Mouse (Mus musculus) kidney, embryonic 15.5 days (tissue): ENCODE measurements around the gene Gm33543. TPM values are rescaled to one million over a fixed set of nuclear protein-coding genes. Genes with fewer than 3 reads are reported as not detected.

Source experiments
- ATAC-seq: fragments of 200-750 bp; cut with Nextera tagmentation; replicated peaks from 2 replicates; pipeline ENCODE4 v1.8.0; 2017; ENCODE audit warnings: moderate TSS enrichment; ENCODE audit not compliant: low FRiP score
- H3K27ac ChIP-seq: fragments of 300-500 bp; sonication (generic); 2 replicates; pipeline ENCODE4 v1.5.1; 2015; ENCODE audit warnings: mild to moderate bottlenecking, inconsistent platforms
- H3K27me3 ChIP-seq: fragments of 300-500 bp; sonication (generic); 2 replicates; pipeline ENCODE4 v1.6.1; 2015; ENCODE audit warnings: inconsistent platforms
- H3K36me3 ChIP-seq: fragments of 300-500 bp; sonication (generic); 2 replicates; pipeline ENCODE4 v1.6.1; 2015; ENCODE audit warnings: inconsistent platforms
- H3K4me1 ChIP-seq: fragments of 300-500 bp; sonication (generic); 2 replicates; pipeline ENCODE4 v1.6.1; 2015; ENCODE audit warnings: inconsistent platforms
- H3K4me2 ChIP-seq: fragments of 300-500 bp; sonication (generic); 2 replicates; pipeline ENCODE4 v1.6.1; 2015; ENCODE audit warnings: moderate library complexity, mild to moderate bottlenecking, inconsistent platforms
- H3K4me3 ChIP-seq: fragments of 300-500 bp; sonication (generic); replicated peaks from 2 replicates; pipeline ENCODE4 v1.5.1; 2015; ENCODE audit warnings: mild to moderate bottlenecking, inconsistent platforms
- H3K9ac ChIP-seq: fragments of 300-500 bp; sonication (generic); 2 replicates; pipeline ENCODE4 v1.6.1; 2015; ENCODE audit warnings: mild to moderate bottlenecking, inconsistent platforms
- H3K9me3 ChIP-seq: fragments of 300-500 bp; sonication (generic); replicated peaks from 2 replicates; pipeline ENCODE4 v1.6.1; 2016; ENCODE audit warnings: inconsistent platforms
- WGBS: fragments of 180-500 bp; shearing (Covaris S2); methylation state at CpG from one replicate; pipeline ENCODE4 v1.1.7; 2015; ENCODE audit warnings: mixed read lengths; 5-methylcytosine and 5-hydroxymethylcytosine counted together
- polyA plus RNA-seq: library from polyadenylated mRNA; unstranded; fragments of >200 nt; fragmentation: Nextera tagmentation; extraction: Ambion mirVana; gene quantifications from 2 replicates; pipeline ENCODE4 v1.2.1, GENCODE M21; 2015

Gene Gm33543
- polyA plus RNA-seq, 1 experiment from 2014 or later: 0.18 TPM

DNA sequence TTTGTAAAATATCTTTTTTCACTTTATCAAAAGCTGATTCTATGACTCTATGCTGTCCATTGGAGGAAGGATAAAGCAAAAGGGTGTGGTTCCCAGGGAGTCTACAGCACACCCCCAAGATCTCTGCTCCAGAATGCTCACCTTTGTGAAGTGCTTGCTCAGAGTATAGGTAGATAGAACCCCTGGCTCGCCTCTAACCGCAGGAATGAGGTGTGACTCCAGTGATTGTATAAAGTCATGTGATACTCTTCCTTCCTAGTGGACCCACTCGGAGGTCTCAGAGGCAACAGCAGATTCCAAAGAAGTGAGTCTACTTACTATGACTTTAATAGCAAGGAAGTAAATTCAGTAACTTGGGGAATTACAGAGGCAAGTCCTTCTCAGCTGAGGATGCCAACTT is 19.9 kb upstream of the Gm33543 start:
- 65% methylated on average over 3 of the region's 3 CpGs for WGBS
- no peaks in the 10 kb centered on the region for H3K9me3 ChIP-seq
- H3K4me1 ChIP-seq: peaks cover 6% of the 10 kb centered on the region
- no peak overlapping the region for H3K4me3 ChIP-seq
- H3K36me3 ChIP-seq: no peaks in the 10 kb centered on the region
- no peaks in the 10 kb centered on the region for H3K27me3 ChIP-seq
- no peak overlapping the region for H3K9ac ChIP-seq
- H3K4me2 ChIP-seq: no peak overlapping the region
- no peak for ATAC-seq
- no peak overlapping the region for H3K27ac ChIP-seq

DNA sequence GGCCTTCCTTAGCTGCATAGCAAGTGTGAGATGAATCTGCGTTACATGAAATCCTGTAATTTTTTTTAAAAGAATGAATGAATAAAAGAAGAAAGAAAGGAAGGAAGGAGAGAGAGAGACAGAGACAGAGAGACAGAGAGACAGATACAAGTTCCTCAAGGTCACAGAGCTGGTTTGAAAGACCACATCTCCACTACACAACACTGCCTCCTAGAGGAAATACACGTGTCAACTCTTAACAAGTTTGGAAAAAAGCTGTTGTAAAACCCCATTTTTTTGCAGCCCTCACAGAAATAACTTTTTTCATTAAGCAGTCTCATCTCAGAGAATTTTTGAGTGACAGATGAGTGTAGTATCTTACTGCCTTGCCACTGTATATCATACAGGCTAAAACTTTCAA is 15.4 kb upstream of the Gm33543 start:
- Histone ChIP-seq H3K27ac (no peak overlapping the region), H3K9me3 (no peaks in the 10 kb centered on the region), H3K36me3 (no peaks in the 10 kb centered on the region), H3K27me3 (no peaks in the 10 kb centered on the region), H3K9ac (no peak overlapping the region), H3K4me1 (no peaks in the 10 kb centered on the region), H3K4me2 (no peak overlapping the region), H3K4me3 (no peak overlapping the region)
- WGBS: 36% methylated on average over 2 of the region's 2 CpGs
- ATAC-seq: no peak

DNA sequence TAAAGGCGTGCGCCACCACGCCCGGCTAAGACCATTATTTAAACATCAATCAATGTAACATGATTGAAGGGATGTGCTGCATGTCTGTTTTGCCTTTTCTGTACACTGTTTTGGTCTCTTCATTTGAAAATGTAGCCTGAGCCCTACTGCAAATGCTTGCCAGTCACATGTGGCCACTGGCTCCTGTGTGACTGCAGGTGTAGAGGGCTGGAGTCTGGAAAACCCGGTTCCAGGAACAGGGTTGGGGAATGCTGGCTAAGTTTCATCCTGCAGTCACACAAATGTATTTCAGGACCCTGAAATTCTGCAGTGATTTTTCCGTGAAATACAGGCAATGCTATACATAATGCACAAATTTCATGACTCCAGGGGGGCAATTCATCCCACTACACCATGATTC is 12.7 kb upstream of the Gm33543 start:
- no peaks in the 10 kb centered on the region for H3K9me3 ChIP-seq
- H3K27me3 ChIP-seq: no peaks in the 10 kb centered on the region
- H3K9ac ChIP-seq: no peak overlapping the region
- H3K4me2 ChIP-seq: no peak overlapping the region
- ATAC-seq: no peak
- no peaks in the 10 kb centered on the region for H3K4me1 ChIP-seq
- no peak overlapping the region for H3K27ac ChIP-seq
- no peaks in the 10 kb centered on the region for H3K36me3 ChIP-seq
- WGBS: 94% methylated on average over 6 of the region's 6 CpGs
- no peak overlapping the region for H3K4me3 ChIP-seq

DNA sequence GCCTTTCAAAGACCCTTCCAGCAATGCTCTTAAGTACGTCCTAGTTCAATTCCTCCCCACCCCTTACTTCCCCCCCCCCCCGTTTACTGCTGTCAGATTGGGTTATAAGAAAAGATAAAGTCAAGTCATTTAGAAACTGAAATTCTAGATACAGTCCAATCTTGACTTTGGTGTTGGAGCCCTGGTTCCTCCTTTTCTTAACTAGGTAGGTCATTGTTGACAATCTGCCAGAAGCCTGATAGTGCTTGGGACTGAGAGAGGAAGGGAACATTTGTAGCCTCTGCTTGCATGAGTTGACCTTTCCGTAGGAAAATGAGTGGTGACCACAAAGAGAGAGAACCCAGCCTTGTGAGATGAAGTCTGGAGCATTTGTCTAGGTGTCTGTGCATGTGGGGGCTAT is 7.8 kb upstream of the Gm33543 start:
- Histone ChIP-seq H3K36me3 (no peaks in the 10 kb centered on the region), H3K27ac (no peak overlapping the region), H3K27me3 (no peaks in the 10 kb centered on the region), H3K9ac (no peak overlapping the region), H3K4me3 (no peak overlapping the region), H3K4me1 (no peaks in the 10 kb centered on the region), H3K4me2 (no peak overlapping the region), H3K9me3 (no peaks in the 10 kb centered on the region)
- WGBS: 81% methylated on average over 3 of the region's 3 CpGs
- ATAC-seq: no peak

- no peak overlapping the region for H3K4me3 ChIP-seq
- H3K9ac ChIP-seq: no peak overlapping the region
- H3K36me3 ChIP-seq: no peaks in the 10 kb centered on the region
- WGBS: 83% methylated on average over 3 of the region's 3 CpGs
- no peak overlapping the region for H3K4me2 ChIP-seq
- H3K9me3 ChIP-seq: no peaks in the 10 kb centered on the region
- ATAC-seq: no peak
- no peaks in the 10 kb centered on the region for H3K27me3 ChIP-seq
- H3K27ac ChIP-seq: no peak overlapping the region
- peaks cover 8% of the 10 kb centered on the region; the same call in 1 of the 2 replicates for H3K4me1 ChIP-seq
These were observed 4.0 kb upstream of the Gm33543 start for GRCm38 (mm10) chr10:95846739-95847138.

DNA sequence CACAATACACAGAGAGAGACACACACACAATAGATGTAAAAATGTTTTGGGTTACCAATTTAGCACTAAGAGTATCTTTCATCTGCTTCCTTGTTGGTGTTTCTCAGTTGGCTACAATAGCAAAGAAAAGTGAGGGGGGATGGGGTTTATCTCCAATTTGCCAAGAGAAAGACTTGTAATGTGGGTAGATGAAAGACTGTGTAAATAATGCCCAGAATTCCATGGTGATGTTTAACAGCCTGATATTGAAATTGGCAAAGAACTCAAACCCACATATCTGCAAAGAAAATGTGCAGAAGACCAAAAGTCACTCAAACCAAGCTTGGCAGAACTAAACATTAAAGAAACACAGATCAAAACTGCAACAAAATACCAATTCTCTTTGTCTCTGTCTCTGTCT is 3.6 kb upstream of the Gm33543 start:
- Histone ChIP-seq H3K9ac (no peak overlapping the region), H3K27ac (no peak overlapping the region), H3K4me2 (no peak overlapping the region), H3K4me1 (peaks cover 8% of the 10 kb centered on the region; the same call in 1 of the 2 replicates), H3K9me3 (no peaks in the 10 kb centered on the region), H3K36me3 (no peaks in the 10 kb centered on the region), H3K27me3 (no peaks in the 10 kb centered on the region), H3K4me3 (no peak overlapping the region)
- ATAC-seq: no peak

DNA sequence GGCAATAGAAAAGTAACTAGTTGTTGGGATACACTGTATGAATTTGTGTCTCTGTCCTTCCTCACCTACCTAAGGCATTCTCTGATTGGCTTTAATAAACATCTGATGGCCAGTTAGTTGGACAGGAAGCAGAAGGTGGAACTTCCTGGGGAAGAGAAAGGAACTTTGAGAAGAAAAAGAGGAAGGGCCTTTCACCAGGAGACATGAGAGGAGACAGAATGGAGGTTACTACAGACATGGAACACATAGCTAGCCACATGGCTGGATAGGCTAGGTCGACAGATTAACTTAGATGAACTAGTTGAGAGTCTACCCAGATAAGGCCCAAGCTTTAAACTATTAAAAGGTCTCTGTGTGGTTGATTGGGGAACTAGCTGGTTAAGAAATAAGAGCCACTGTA is 1.1 kb upstream of the Gm33543 start:
- H3K27ac ChIP-seq: no peak overlapping the region
- no peaks in the 10 kb centered on the region for H3K27me3 ChIP-seq
- no peaks in the 10 kb centered on the region for H3K36me3 ChIP-seq
- H3K4me2 ChIP-seq: no peak overlapping the region
- 89% methylated on average over 1 of the region's 1 CpGs for WGBS
- H3K9ac ChIP-seq: no peak overlapping the region
- H3K9me3 ChIP-seq: no peaks in the 10 kb centered on the region
- H3K4me3 ChIP-seq: no peak overlapping the region
- H3K4me1 ChIP-seq: peaks cover 8% of the 10 kb centered on the region; the same call in 1 of the 2 replicates
- ATAC-seq: no peak

DNA sequence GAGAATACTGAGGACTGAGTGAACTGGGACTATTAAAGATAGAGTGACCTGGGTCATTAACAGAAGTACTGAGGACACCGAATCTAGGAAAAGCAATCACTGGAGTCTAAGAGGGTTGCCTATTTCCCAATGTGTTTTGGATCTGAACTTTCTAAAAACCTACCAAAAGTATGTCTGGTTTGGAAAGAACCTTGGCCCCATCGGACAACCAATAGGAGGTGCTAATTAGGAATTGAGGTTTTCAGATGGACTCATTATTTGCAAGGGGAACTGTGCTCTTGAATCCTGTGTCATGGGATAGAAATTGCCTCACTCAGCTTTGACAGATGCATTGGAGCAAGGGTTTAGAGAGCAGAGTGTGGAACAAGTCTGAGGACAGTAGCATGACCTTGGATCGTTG is 1.5 kb downstream of the Gm33543 start:
- WGBS: 87% methylated on average over 3 of the region's 3 CpGs
- Histone ChIP-seq H3K4me2 (no peak overlapping the region), H3K36me3 (no peaks in the 10 kb centered on the region), H3K4me3 (no peak overlapping the region), H3K27me3 (no peaks in the 10 kb centered on the region), H3K4me1 (peaks cover 12% of the 10 kb centered on the region; the same call in 1 of the 2 replicates), H3K9me3 (no peaks in the 10 kb centered on the region), H3K27ac (no peak overlapping the region), H3K9ac (no peak overlapping the region)
- ATAC-seq: no peak

- no peak overlapping the region for H3K9ac ChIP-seq
- peaks cover 13% of the 10 kb centered on the region; the same call in 1 of the 2 replicates for H3K4me1 ChIP-seq
- WGBS: 83% methylated on average over 3 of the region's 3 CpGs
- no peaks in the 10 kb centered on the region for H3K27me3 ChIP-seq
- ATAC-seq: no peak
- H3K4me2 ChIP-seq: no peak overlapping the region
- no peak overlapping the region for H3K27ac ChIP-seq
- no peak overlapping the region for H3K4me3 ChIP-seq
- no peaks in the 10 kb centered on the region for H3K36me3 ChIP-seq
- no peaks in the 10 kb centered on the region for H3K9me3 ChIP-seq
These were observed 2.9 kb downstream of the Gm33543 start for GRCm38 (mm10) chr10:95839803-95840202.

- Histone ChIP-seq H3K36me3 (no peaks in the 10 kb centered on the region), H3K4me1 (peaks cover 13% of the 10 kb centered on the region; the same call in 1 of the 2 replicates), H3K27me3 (no peaks in the 10 kb centered on the region), H3K4me2 (no peak overlapping the region), H3K9ac (no peak overlapping the region), H3K27ac (no peak overlapping the region), H3K9me3 (no peaks in the 10 kb centered on the region), H3K4me3 (no peak overlapping the region)
- WGBS: 90% methylated on average over 4 of the region's 4 CpGs
- ATAC-seq: no peak
These were observed 3.7 kb downstream of the Gm33543 start for GRCm38 (mm10) chr10:95839036-95839435.

- Histone ChIP-seq H3K9ac (no peak overlapping the region), H3K4me1 (peaks cover 5% of the 10 kb centered on the region; the same call in 1 of the 2 replicates), H3K36me3 (no peaks in the 10 kb centered on the region), H3K9me3 (no peaks in the 10 kb centered on the region), H3K27me3 (no peaks in the 10 kb centered on the region), H3K4me3 (no peak overlapping the region), H3K27ac (no peak overlapping the region), H3K4me2 (no peak overlapping the region)
- ATAC-seq: no peak
- 65% methylated on average over 9 of the region's 9 CpGs for WGBS
These were observed 6.0 kb downstream of the Gm33543 start for GRCm38 (mm10) chr10:95836530-95837264.

DNA sequence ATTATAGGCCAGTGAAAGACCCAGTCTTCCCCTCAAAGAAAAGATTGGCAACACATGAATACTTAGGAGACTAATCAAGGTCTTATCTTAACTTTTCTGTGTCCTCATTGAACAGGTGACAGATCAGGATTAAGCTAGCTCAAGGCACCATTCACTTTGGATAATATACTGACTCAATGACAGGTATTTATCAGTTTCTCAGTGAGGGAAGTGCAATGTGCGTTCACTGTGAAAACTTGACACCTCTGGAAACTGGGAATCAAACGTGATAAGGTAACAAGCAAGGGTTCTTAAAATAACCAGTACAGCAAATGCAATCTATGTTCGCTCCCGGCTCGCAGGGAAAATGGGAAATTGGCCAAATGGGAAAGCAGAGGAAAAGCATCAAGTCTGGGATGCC is 11.8 kb downstream of the Gm33543 start:
- Histone ChIP-seq H3K4me3 (no peak overlapping the region), H3K4me1 (0 out of 2 replicates have a peak, but pooled peaks cover 3% of the 10 kb centered on the region), H3K4me2 (no peak overlapping the region), H3K9me3 (no peaks in the 10 kb centered on the region), H3K9ac (no peak overlapping the region), H3K27me3 (no peaks in the 10 kb centered on the region), H3K27ac (no peak overlapping the region), H3K36me3 (no peaks in the 10 kb centered on the region)
- WGBS: 75% methylated on average over 5 of the region's 5 CpGs
- no peak for ATAC-seq

GRCm38 (mm10) chr10:95829471-95829870 is 13.3 kb downstream of the Gm33543 start:
- ATAC-seq: no peak
- no peaks in the 10 kb centered on the region for H3K36me3 ChIP-seq
- no peaks in the 10 kb centered on the region for H3K9me3 ChIP-seq

More at GRCm38 (mm10) chr10:95829471-95829870, 13.3 kb downstream of the Gm33543 start:
- Histone ChIP-seq H3K4me1 (peaks cover 8% of the 10 kb centered on the region; the same call in 1 of the 2 replicates), H3K4me3 (no peak overlapping the region), H3K27ac (no peak overlapping the region), H3K9ac (no peak overlapping the region), H3K27me3 (no peaks in the 10 kb centered on the region), H3K4me2 (no peak overlapping the region)
